7 mouse cellular contexts compared by ENCODE assay signal in genomic region chr5:23830897-23831752, GRCm38 (mm10). TPM values are rescaled to one million over a fixed set of nuclear protein-coding genes. Genes with fewer than 3 reads are reported as not detected.
A peak's percentile ranks its signal among the peaks of the same experiment; 100 is the strongest.
DNase-seq lines count a peak whose midpoint lies in the region; ATAC-seq lines count a peak whose summit lies in the region.

No protein-coding gene starts in this region.

- peaks cover 34% of the 10 kb centered on the region for H3K27me3 ChIP-seq in embryonic facial prominence, embryonic 13.5 days
- peaks cover 10% of the 10 kb centered on the region for H3K27me3 ChIP-seq in heart, embryonic 16.5 days (ENCODE audit: control insufficient read depth, insufficient read depth, low read length)
- peaks cover 17% of the 10 kb centered on the region for H3K27me3 ChIP-seq in midbrain, embryonic 12.5 days

- no peaks in the 10 kb centered on the region for H3K4me1 ChIP-seq in embryonic facial prominence, embryonic 13.5 days
- no peaks in the 10 kb centered on the region for H3K4me1 ChIP-seq in heart, embryonic 16.5 days (ENCODE audit: control insufficient read depth, insufficient read depth, low read length)
- no peaks in the 10 kb centered on the region for H3K4me1 ChIP-seq in midbrain, embryonic 12.5 days

- H3K4me3 ChIP-seq in embryonic facial prominence, embryonic 13.5 days, result peak overlapping the region; percentile 24
- peak overlapping the region; percentile 21 for H3K4me3 ChIP-seq in heart, embryonic 16.5 days (ENCODE audit: low read length)
- 0 out of 2 replicates have a peak overlapping the region, but pooled peaks have one; percentile 0 for H3K4me3 ChIP-seq in midbrain, embryonic 12.5 days

- peak overlapping the region; percentile 50 for H3K4me2 ChIP-seq in embryonic facial prominence, embryonic 13.5 days
- peak overlapping the region; percentile 56 for H3K4me2 ChIP-seq in heart, embryonic 16.5 days (ENCODE audit: low read depth, low read length)
- H3K4me2 ChIP-seq in midbrain, embryonic 12.5 days (replicated peaks), result peak overlapping the region; percentile 14; the same call in 1 of the 2 replicates

- H3K9ac ChIP-seq in embryonic facial prominence, embryonic 13.5 days, result 0 out of 2 replicates have a peak overlapping the region, but pooled peaks have one; percentile 36
- no peak overlapping the region for H3K9ac ChIP-seq in heart, embryonic 16.5 days (ENCODE audit: low read length)
- H3K9ac ChIP-seq in midbrain, embryonic 12.5 days (replicated peaks), result no peak overlapping the region

- no peaks in the 10 kb centered on the region for H3K9me3 ChIP-seq in embryonic facial prominence, embryonic 13.5 days
- no peaks in the 10 kb centered on the region for H3K9me3 ChIP-seq in heart, embryonic 16.5 days (replicated peaks; ENCODE audit: control insufficient read depth, low read length)
- H3K9me3 ChIP-seq in midbrain, embryonic 12.5 days, result no peaks in the 10 kb centered on the region

- H3K36me3 ChIP-seq in embryonic facial prominence, embryonic 13.5 days, result no peaks in the 10 kb centered on the region
- no peaks in the 10 kb centered on the region for H3K36me3 ChIP-seq in heart, embryonic 16.5 days (ENCODE audit: control insufficient read depth, insufficient read depth)
- no peaks in the 10 kb centered on the region for H3K36me3 ChIP-seq in midbrain, embryonic 12.5 days

- intact Hi-C loops in left cerebral cortex, postnatal 14 days (cut with DNase I), result no loop called here

- peak; percentile 23 to 42 for DNase-seq in left cerebral cortex, postnatal 14 days (ENCODE audit: low spot score in 2 of 2)
- DNase-seq in left cerebral cortex, adult 9 months (ENCODE audit: low spot score in 2 of 2), result no peak
- DNase-seq in kidney, postnatal 4 days, result peak; percentile 51 to 65
- DNase-seq in natural killer cell, adult 2 months (ENCODE audit: low spot score in 2 of 2), result no peak

- H3K27ac ChIP-seq in embryonic facial prominence, embryonic 13.5 days, result no peak overlapping the region
- H3K27ac ChIP-seq in heart, embryonic 16.5 days (ENCODE audit: low read length), result no peak overlapping the region
- H3K27ac ChIP-seq in midbrain, embryonic 12.5 days (replicated peaks), result no peak overlapping the region

- WGBS in embryonic facial prominence, embryonic 13.5 days, result 50% methylated on average over 58 of the region's 58 CpGs
- 27% methylated on average over 58 of the region's 58 CpGs for WGBS in heart, embryonic 16.5 days
- WGBS in midbrain, embryonic 12.5 days, result 39% methylated on average over 58 of the region's 58 CpGs

- ATAC-seq in embryonic facial prominence, embryonic 13.5 days (ENCODE audit: insufficient number of reproducible peaks, insufficient read depth, low FRiP score, low TSS enrichment, low read depth), result no peak
- ATAC-seq in heart, embryonic 16.5 days (replicated peaks; ENCODE audit: extremely low read depth, insufficient read depth, low FRiP score), result no peak
- no peak for ATAC-seq in midbrain, embryonic 12.5 days (ENCODE audit: low FRiP score, low read depth)

RNA-seq across cellular contexts. Expression of gene Tomm7, which starts 12.8 kb away (rescaled TPM):
- total RNA-seq in left cerebral cortex, postnatal 14 days (2021), result 10 to 100 TPM; 78.2 to 85.0 TPM
- 111 and 123 TPM in 2 replicates for polyA plus RNA-seq in embryonic facial prominence, embryonic 13.5 days (2015; fragmentation: Nextera tagmentation; extraction: Ambion mirVana)
- 85.5 and 93.8 TPM in 2 replicates for polyA plus RNA-seq in heart, embryonic 16.5 days (2015; fragmentation: Nextera tagmentation; extraction: Ambion mirVana)
- 117 and 119 TPM in 2 replicates for polyA plus RNA-seq in midbrain, embryonic 12.5 days (2016; fragmentation: Nextera tagmentation; extraction: Ambion mirVana)

RNA-seq across cellular contexts. Expression of gene Rint1, which starts 43.6 kb away (rescaled TPM):
- total RNA-seq in left cerebral cortex, postnatal 14 days (2021), result 10 to 100 TPM; 22.9 to 23.5 TPM
- polyA plus RNA-seq in embryonic facial prominence, embryonic 13.5 days (2015; fragmentation: Nextera tagmentation; extraction: Ambion mirVana), result 48.3 and 48.4 TPM in 2 replicates
- polyA plus RNA-seq in heart, embryonic 16.5 days (2015; fragmentation: Nextera tagmentation; extraction: Ambion mirVana), result 24.8 and 27.3 TPM in 2 replicates
- polyA plus RNA-seq in midbrain, embryonic 12.5 days (2016; fragmentation: Nextera tagmentation; extraction: Ambion mirVana), result 38.9 and 39.3 TPM in 2 replicates

RNA-seq across cellular contexts. Expression of gene Pus7, which starts 47.6 kb away (rescaled TPM):
- 10 to 100 TPM; 17.4 to 17.5 TPM for total RNA-seq in left cerebral cortex, postnatal 14 days (2021)
- polyA plus RNA-seq in embryonic facial prominence, embryonic 13.5 days (2015; fragmentation: Nextera tagmentation; extraction: Ambion mirVana), result 34.9 and 35.2 TPM in 2 replicates
- 20.5 and 24.7 TPM in 2 replicates for polyA plus RNA-seq in heart, embryonic 16.5 days (2015; fragmentation: Nextera tagmentation; extraction: Ambion mirVana)
- polyA plus RNA-seq in midbrain, embryonic 12.5 days (2016; fragmentation: Nextera tagmentation; extraction: Ambion mirVana), result 24.7 and 26.2 TPM in 2 replicates

Comparison
In these comparisons a context has a peak if more than half of its experiments do, and no peak if none do; other contexts are left out.
1. DNase-seq: peak in left cerebral cortex, postnatal 14 days (2 of 2) and kidney, postnatal 4 days (2 of 2); none in left cerebral cortex, adult 9 months (0 of 2) and natural killer cell, adult 2 months (0 of 2).
2. Peak in every context shown above with its lines, with median percentiles within 50 percentile points of each other: H3K4me2 ChIP-seq and H3K4me3 ChIP-seq.